In the genomic region with DNA sequence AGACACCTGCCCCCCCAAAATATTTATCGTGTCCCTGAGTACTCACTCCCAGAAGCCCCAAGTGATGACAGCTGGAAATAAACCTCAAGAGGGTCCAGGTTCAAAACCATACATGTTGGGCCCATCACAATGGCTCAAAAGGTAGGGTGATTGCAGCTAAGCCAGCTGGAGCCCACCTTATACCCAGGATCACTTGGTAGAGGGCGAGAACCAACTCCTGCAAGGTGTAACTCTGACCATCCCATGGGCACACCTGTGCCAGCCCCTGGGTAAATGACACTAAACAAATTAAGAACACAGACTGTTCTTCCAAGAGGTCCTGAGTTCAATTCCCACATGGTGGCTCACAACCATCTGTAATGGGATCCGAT, we compare ENCODE assay signal across 8 mouse cellular contexts. TPM values are rescaled to one million over a fixed set of nuclear protein-coding genes. Genes with fewer than 3 reads are reported as not detected.
A peak's percentile ranks its signal among the peaks of the same experiment; 100 is the strongest.
DNase-seq lines count a peak whose midpoint lies in the region; ATAC-seq and TF ChIP-seq lines count a peak whose summit lies in the region.

No protein-coding gene starts in this region.

- DNase-seq in kidney, adult 2 months = no peak
- DNase-seq in kidney, adult 18-20 months = no peak
- DNase-seq in hindbrain, embryonic 14.5 days (ENCODE audit: low spot score) = no peak
- no peak for DNase-seq in midbrain, embryonic 14.5 days
- DNase-seq in spleen, postnatal 36 days (ENCODE audit: low spot score in 2 of 2) = no peak
- no peak for DNase-seq in spleen, adult 12 weeks (ENCODE audit: low spot score)
- DNase-seq in urinary bladder, postnatal 14 days (ENCODE audit: low spot score) = no peak

- TF ChIP-seq POLR2A in kidney, adult 2 months (IDR thresholded peaks at IDR 0.05; ENCODE audit: low read depth, low read length) = no peak

- H3K36me3 ChIP-seq in kidney, adult 2 months (ENCODE audit: control insufficient read depth, insufficient read depth, low read length) = no peaks in the 10 kb centered on the region
- H3K36me3 ChIP-seq in hindbrain, embryonic 14.5 days (replicated peaks; ENCODE audit: control insufficient read depth, insufficient read depth) = peaks cover 15% of the 10 kb centered on the region
- peaks cover 9% of the 10 kb centered on the region; the same call in 1 of the 2 replicates for H3K36me3 ChIP-seq in midbrain, embryonic 14.5 days (ENCODE audit: control insufficient read depth, insufficient read depth, low read length)

- H3K27ac ChIP-seq in kidney, adult 2 months (ENCODE audit: insufficient read depth, low read depth, low read length) = no peak overlapping the region
- no peak overlapping the region for H3K27ac ChIP-seq in brown adipose tissue, adult 24 weeks (replicated peaks; ENCODE audit: low read depth, low read length)
- peak overlapping the region; percentile 74 for H3K27ac ChIP-seq in hindbrain, embryonic 14.5 days
- H3K27ac ChIP-seq in midbrain, embryonic 14.5 days (replicated peaks; ENCODE audit: low read depth, low read length) = peak overlapping the region; percentile 72

- no peaks in the 10 kb centered on the region for H3K9me3 ChIP-seq in hindbrain, embryonic 14.5 days (ENCODE audit: control insufficient read depth, low read length)
- H3K9me3 ChIP-seq in midbrain, embryonic 14.5 days (ENCODE audit: control insufficient read depth, low read length) = no peaks in the 10 kb centered on the region

- peak overlapping the region; percentile 56 for H3K4me2 ChIP-seq in hindbrain, embryonic 14.5 days (replicated peaks)
- peak overlapping the region; percentile 63 for H3K4me2 ChIP-seq in midbrain, embryonic 14.5 days (ENCODE audit: low read length)

- H3K4me3 ChIP-seq in kidney, adult 2 months (ENCODE audit: insufficient read depth, low read depth, low read length) = peak overlapping the region; percentile 49; the same call in 1 of the 2 replicates
- peak overlapping the region; percentile 56 for H3K4me3 ChIP-seq in brown adipose tissue, adult 24 weeks (ENCODE audit: insufficient read depth, low read depth, low read length)
- H3K4me3 ChIP-seq in hindbrain, embryonic 14.5 days (replicated peaks; ENCODE audit: low read length) = peak overlapping the region; percentile 81
- peak overlapping the region; percentile 85 for H3K4me3 ChIP-seq in midbrain, embryonic 14.5 days (replicated peaks; ENCODE audit: low read depth, low read length)

- WGBS in kidney, adult 2 months = 57% methylated on average over 3 of the region's 3 CpGs
- 65% methylated on average over 3 of the region's 3 CpGs for WGBS in hindbrain, embryonic 14.5 days
- WGBS in midbrain, embryonic 14.5 days = 61% methylated on average over 3 of the region's 3 CpGs

- peaks cover 16% of the 10 kb centered on the region; the same call in 1 of the 2 replicates for H3K4me1 ChIP-seq in kidney, adult 2 months (ENCODE audit: control insufficient read depth, insufficient read depth, low read length)
- H3K4me1 ChIP-seq in brown adipose tissue, adult 24 weeks (ENCODE audit: control insufficient read depth, insufficient read depth, insufficient read length, low read length) = peaks cover 15% of the 10 kb centered on the region
- peaks cover 24% of the 10 kb centered on the region for H3K4me1 ChIP-seq in hindbrain, embryonic 14.5 days (replicated peaks; ENCODE audit: control insufficient read depth, insufficient read depth, low read length)
- peaks cover 20% of the 10 kb centered on the region for H3K4me1 ChIP-seq in midbrain, embryonic 14.5 days (ENCODE audit: control insufficient read depth, insufficient read depth, low read length)

- TF ChIP-seq CTCF in kidney, adult 2 months (conservative IDR thresholded peaks at IDR 0.05; ENCODE audit: insufficient read depth, insufficient read length, low read depth, low read length) = no peak

- ATAC-seq in hindbrain, embryonic 14.5 days (ENCODE audit: low FRiP score) = no peak
- ATAC-seq in midbrain, embryonic 14.5 days (ENCODE audit: low FRiP score, low TSS enrichment) = no peak

- H3K9ac ChIP-seq in hindbrain, embryonic 14.5 days = peak overlapping the region; percentile 49
- no peak overlapping the region; the same call in 1 of the 2 replicates for H3K9ac ChIP-seq in midbrain, embryonic 14.5 days (replicated peaks; ENCODE audit: low read length)

- no peaks in the 10 kb centered on the region for H3K27me3 ChIP-seq in kidney, adult 2 months (replicated peaks; ENCODE audit: control insufficient read depth, insufficient read depth, low read length)
- H3K27me3 ChIP-seq in hindbrain, embryonic 14.5 days (ENCODE audit: control insufficient read depth, insufficient read depth, low read length) = no peaks in the 10 kb centered on the region
- no peaks in the 10 kb centered on the region for H3K27me3 ChIP-seq in midbrain, embryonic 14.5 days (ENCODE audit: control insufficient read depth, insufficient read depth, low read length)

RNA-seq across cellular contexts. Expression of a gene that starts 0.9 kb away (rescaled TPM):
- polyA plus RNA-seq in kidney, adult 2 months (2012; rRNA removed) = 41.1 and 49.8 TPM in 2 replicates
- 9.3 and 10.3 TPM in 2 replicates for polyA plus RNA-seq in brown adipose tissue, adult 24 weeks (2012; ENCODE audit: insufficient read depth, insufficient read length, missing spikeins)
- polyA plus RNA-seq in hindbrain, embryonic 14.5 days (2014; fragmentation: Nextera tagmentation; extraction: Ambion mirVana) = 119 and 125 TPM in 2 replicates
- polyA plus RNA-seq in midbrain, embryonic 14.5 days (2014; fragmentation: Nextera tagmentation; extraction: Ambion mirVana) = 122 and 146 TPM in 2 replicates

RNA-seq across cellular contexts. Expression of a gene that starts 5.1 kb away (rescaled TPM):
- polyA plus RNA-seq in kidney, adult 2 months (2012; rRNA removed) = 60.6 and 79.8 TPM in 2 replicates
- polyA plus RNA-seq in brown adipose tissue, adult 24 weeks (2012; ENCODE audit: insufficient read depth, insufficient read length, missing spikeins) = 25.1 and 35.9 TPM in 2 replicates
- polyA plus RNA-seq in hindbrain, embryonic 14.5 days (2014; fragmentation: Nextera tagmentation; extraction: Ambion mirVana) = 68.9 TPM in 2 replicates
- 59.5 and 79.6 TPM in 2 replicates for polyA plus RNA-seq in midbrain, embryonic 14.5 days (2014; fragmentation: Nextera tagmentation; extraction: Ambion mirVana)

RNA-seq across cellular contexts. Expression of a gene that starts 5.1 kb away (rescaled TPM):
- 2.1 and 2.3 TPM in 2 replicates for polyA plus RNA-seq in kidney, adult 2 months (2012; rRNA removed)
- 2.4 TPM in 1 of 2 replicates, not detected in the other for polyA plus RNA-seq in brown adipose tissue, adult 24 weeks (2012; ENCODE audit: insufficient read depth, insufficient read length, missing spikeins)
- polyA plus RNA-seq in hindbrain, embryonic 14.5 days (2014; fragmentation: Nextera tagmentation; extraction: Ambion mirVana) = 5.5 and 5.7 TPM in 2 replicates
- polyA plus RNA-seq in midbrain, embryonic 14.5 days (2014; fragmentation: Nextera tagmentation; extraction: Ambion mirVana) = 4.5 and 8.2 TPM in 2 replicates

RNA-seq across cellular contexts. Expression of a gene that starts 9.6 kb away (rescaled TPM):
- polyA plus RNA-seq in kidney, adult 2 months (2012; rRNA removed) = 1.0 and 2.8 TPM in 2 replicates
- not detected in 2 replicates for polyA plus RNA-seq in brown adipose tissue, adult 24 weeks (2012; ENCODE audit: insufficient read depth, insufficient read length, missing spikeins)
- 1.9 and 2.2 TPM in 2 replicates for polyA plus RNA-seq in hindbrain, embryonic 14.5 days (2014; fragmentation: Nextera tagmentation; extraction: Ambion mirVana)
- polyA plus RNA-seq in midbrain, embryonic 14.5 days (2014; fragmentation: Nextera tagmentation; extraction: Ambion mirVana) = 1.3 and 2.9 TPM in 2 replicates

RNA-seq across cellular contexts. Expression of a gene that starts 13.6 kb away (rescaled TPM):
- 0.16 and 0.61 TPM in 2 replicates for polyA plus RNA-seq in kidney, adult 2 months (2012; rRNA removed)
- polyA plus RNA-seq in brown adipose tissue, adult 24 weeks (2012; ENCODE audit: insufficient read depth, insufficient read length, missing spikeins) = not detected in 2 replicates
- 0.30 and 0.59 TPM in 2 replicates for polyA plus RNA-seq in hindbrain, embryonic 14.5 days (2014; fragmentation: Nextera tagmentation; extraction: Ambion mirVana)
- 0.32 and 0.37 TPM in 2 replicates for polyA plus RNA-seq in midbrain, embryonic 14.5 days (2014; fragmentation: Nextera tagmentation; extraction: Ambion mirVana)

Comparison
In these comparisons a context has a peak if more than half of its experiments do, and no peak if none do; other contexts are left out.
1. H3K27ac ChIP-seq: peak in hindbrain, embryonic 14.5 days (single experiment) and midbrain, embryonic 14.5 days (single experiment); none in kidney, adult 2 months (single experiment) and brown adipose tissue, adult 24 weeks (single experiment).
2. Peak in every context shown above with its lines, with median percentiles within 50 percentile points of each other: H3K4me3 ChIP-seq.